Comparison of ENCODE assay signal across 8 mouse cellular contexts in genomic region chr11:101589444-101589843, GRCm38 (mm10). TPM values are rescaled to one million over a fixed set of nuclear protein-coding genes. Genes with fewer than 3 reads are reported as not detected.
DNase-seq lines count a peak whose midpoint lies in the region; ATAC-seq and TF ChIP-seq lines count a peak whose summit lies in the region.

No protein-coding gene starts in this region.

- H3K4me3 ChIP-seq in kidney, embryonic 15.5 days (replicated peaks), result no peak overlapping the region
- H3K4me3 ChIP-seq in ES-E14 (ENCODE audit: insufficient read depth in 1 of 2, low read depth in 1 of 2, low read length in 2 of 2, poor library complexity in 1 of 2, severe bottlenecking in 1 of 2), result no peak overlapping the region

- no peaks in the 10 kb centered on the region for H3K9me3 ChIP-seq in kidney, embryonic 15.5 days (replicated peaks)
- no peaks in the 10 kb centered on the region for H3K9me3 ChIP-seq in ES-E14 (ENCODE audit: control insufficient read depth, insufficient read depth, low read depth, low read length)

- no peaks in the 10 kb centered on the region for H3K4me1 ChIP-seq in kidney, embryonic 15.5 days
- H3K4me1 ChIP-seq in ES-E14 (ENCODE audit: control insufficient read depth in 2 of 2, insufficient read depth in 2 of 2, low read length in 2 of 2, poor library complexity in 1 of 2), result peaks cover 8 to 22% of the 10 kb centered on the region in 2 experiments

- intact Hi-C loops in heart, postnatal 14 days (cut with DNase I), result no loop called here
- intact Hi-C loops in left cerebral cortex, postnatal 14 days (cut with DNase I), result no loop called here

- no peak overlapping the region for H3K9ac ChIP-seq in kidney, embryonic 15.5 days
- H3K9ac ChIP-seq in ES-E14 (ENCODE audit: insufficient read depth, low read depth, low read length, poor library complexity, severe bottlenecking), result no peak overlapping the region

- H3K27ac ChIP-seq in kidney, embryonic 15.5 days, result no peak overlapping the region
- H3K27ac ChIP-seq in ES-E14 (ENCODE audit: insufficient read depth, low read depth, low read length, poor library complexity, severe bottlenecking), result no peak overlapping the region; the same call in 1 of the 2 replicates

- ATAC-seq in kidney, embryonic 15.5 days (replicated peaks; ENCODE audit: low FRiP score), result no peak

- DNase-seq in kidney, adult 11 months, result peak; percentile 87
- DNase-seq in ES-E14 (ENCODE audit: low read depth, low spot score), result peak; percentile 69
- DNase-seq in cerebellum, adult 18-20 months, result peak; percentile 47 to 61
- peak; percentile 54 to 71 for DNase-seq in heart, postnatal 14 days
- peak; percentile 36 to 48 for DNase-seq in left cerebral cortex, postnatal 14 days (ENCODE audit: low spot score in 2 of 2)
- peak; percentile 52 for DNase-seq in mesoderm, embryonic 11.5 days (ENCODE audit: low read depth, low spot score)
- peak; percentile 69 for DNase-seq in thymus, postnatal 0 days (ENCODE audit: low spot score)

- no peak overlapping the region for H3K4me2 ChIP-seq in kidney, embryonic 15.5 days

- in situ Hi-C loops in ES-E14 (cut with MboI; ENCODE audit: low sequenced_read_pairs in 2 of 2, unreplicated experiment in 2 of 2), result no loop called here

- H3K27me3 ChIP-seq in kidney, embryonic 15.5 days, result no peaks in the 10 kb centered on the region

- peaks cover 5% of the 10 kb centered on the region; the same call in 1 of the 2 replicates for H3K36me3 ChIP-seq in kidney, embryonic 15.5 days
- peaks cover 7% of the 10 kb centered on the region; the same call in 1 of the 2 replicates for H3K36me3 ChIP-seq in ES-E14 (ENCODE audit: control insufficient read depth, insufficient read depth, low read length, poor library complexity, severe bottlenecking)

- WGBS in kidney, embryonic 15.5 days, result 28% methylated on average over 5 of the region's 5 CpGs

TF ChIP-seq in ES-E14, 5 proteins besides CTCF, POLR2A, EP300 and RAD21:
- TF ChIP-seq ZNF384 (IDR thresholded peaks at IDR 0.05; ENCODE audit: low read depth, low read length) (no peak), ZC3H11A (IDR thresholded peaks at IDR 0.05; ENCODE audit: borderline replicate concordance, low read depth, low read length) (no peak), HCFC1 (IDR thresholded peaks at IDR 0.05; ENCODE audit: borderline replicate concordance, insufficient read depth, low read length) (no peak), MAFK (IDR thresholded peaks at IDR 0.05; ENCODE audit: insufficient read depth, low read depth, low read length) (no peak), CHD2 (IDR thresholded peaks at IDR 0.05; ENCODE audit: low read depth, low read length) (no peak)

RNA-seq across cellular contexts. Expression of gene Tmem106a, which starts 7.4 kb away (rescaled TPM):
- 5.5 and 5.8 TPM in 2 replicates for polyA plus RNA-seq in kidney, embryonic 15.5 days (2015; fragmentation: Nextera tagmentation; extraction: Ambion mirVana)
- 5.8 and 7.0 TPM in 2 replicates for total RNA-seq in ES-E14 (2012; rRNA removed)
- total RNA-seq in heart, postnatal 14 days (2021), result 1 to 10 TPM; 3.0 to 3.2 TPM
- total RNA-seq in left cerebral cortex, postnatal 14 days (2021), result 1 to 10 TPM; 1.3 to 2.0 TPM
- 7.9 and 9.2 TPM in 2 replicates for polyA plus RNA-seq in thymus, postnatal 0 days (2015; fragmentation: Nextera tagmentation; extraction: Ambion mirVana)

RNA-seq across cellular contexts. Expression of gene Gm11634, which starts 9.6 kb away (rescaled TPM):
- not detected in 2 replicates for polyA plus RNA-seq in kidney, embryonic 15.5 days (2015; fragmentation: Nextera tagmentation; extraction: Ambion mirVana)
- total RNA-seq in ES-E14 (2012; rRNA removed), result not detected in 2 replicates
- total RNA-seq in heart, postnatal 14 days (2021), result not detected
- not detected for total RNA-seq in left cerebral cortex, postnatal 14 days (2021)
- polyA plus RNA-seq in thymus, postnatal 0 days (2015; fragmentation: Nextera tagmentation; extraction: Ambion mirVana), result not detected in 2 replicates

RNA-seq across cellular contexts. Expression of gene Nbr1, which starts 37.5 kb away (rescaled TPM):
- 74.8 and 76.4 TPM in 2 replicates for polyA plus RNA-seq in kidney, embryonic 15.5 days (2015; fragmentation: Nextera tagmentation; extraction: Ambion mirVana)
- total RNA-seq in ES-E14 (2012; rRNA removed), result 101 and 103 TPM in 2 replicates
- total RNA-seq in heart, postnatal 14 days (2021), result 100 to 1,000 TPM in 1 of 2 experiments, 10 to 100 TPM in 1; 98.4 to 103 TPM
- 100 to 1,000 TPM; 115 to 116 TPM for total RNA-seq in left cerebral cortex, postnatal 14 days (2021)
- 39.8 and 40.2 TPM in 2 replicates for polyA plus RNA-seq in thymus, postnatal 0 days (2015; fragmentation: Nextera tagmentation; extraction: Ambion mirVana)

RNA-seq across cellular contexts. Expression of gene Rdm1, which starts 37.6 kb away (rescaled TPM):
- 35.5 and 41.1 TPM in 2 replicates for polyA plus RNA-seq in kidney, embryonic 15.5 days (2015; fragmentation: Nextera tagmentation; extraction: Ambion mirVana)
- total RNA-seq in ES-E14 (2012; rRNA removed), result 81.1 and 99.0 TPM in 2 replicates
- 10 to 100 TPM; 32.1 to 35.6 TPM for total RNA-seq in heart, postnatal 14 days (2021)
- 1 to 10 TPM; 4.3 to 4.9 TPM for total RNA-seq in left cerebral cortex, postnatal 14 days (2021)
- 44.5 and 46.0 TPM in 2 replicates for polyA plus RNA-seq in thymus, postnatal 0 days (2015; fragmentation: Nextera tagmentation; extraction: Ambion mirVana)

RNA-seq across cellular contexts. Expression of gene Brca1, which starts 37.7 kb away (rescaled TPM):
- 12.9 and 14.4 TPM in 2 replicates for polyA plus RNA-seq in kidney, embryonic 15.5 days (2015; fragmentation: Nextera tagmentation; extraction: Ambion mirVana)
- total RNA-seq in ES-E14 (2012; rRNA removed), result 61.1 and 63.5 TPM in 2 replicates
- total RNA-seq in heart, postnatal 14 days (2021), result 1 to 10 TPM; 1.2 to 1.7 TPM
- 1 to 10 TPM; 1.4 to 2.0 TPM for total RNA-seq in left cerebral cortex, postnatal 14 days (2021)
- 9.1 and 9.8 TPM in 2 replicates for polyA plus RNA-seq in thymus, postnatal 0 days (2015; fragmentation: Nextera tagmentation; extraction: Ambion mirVana)
